Mouse (Mus musculus) urinary bladder, postnatal 14 days (tissue): ENCODE measurements around the gene Tet1.
A peak's percentile ranks its signal among the peaks of the same experiment; 100 is the strongest.
"Not testable (repeated sequence)": the region's sequence is repeated elsewhere in the genome, so short reads cannot be mapped to it uniquely, and the experiment has no call there.

Experiments
- DNase-seq: peaks from one replicate; pipeline ENCODE4 v3.0.0; 2021; ENCODE audit warnings: low spot score

Tet1 gene

DNA sequence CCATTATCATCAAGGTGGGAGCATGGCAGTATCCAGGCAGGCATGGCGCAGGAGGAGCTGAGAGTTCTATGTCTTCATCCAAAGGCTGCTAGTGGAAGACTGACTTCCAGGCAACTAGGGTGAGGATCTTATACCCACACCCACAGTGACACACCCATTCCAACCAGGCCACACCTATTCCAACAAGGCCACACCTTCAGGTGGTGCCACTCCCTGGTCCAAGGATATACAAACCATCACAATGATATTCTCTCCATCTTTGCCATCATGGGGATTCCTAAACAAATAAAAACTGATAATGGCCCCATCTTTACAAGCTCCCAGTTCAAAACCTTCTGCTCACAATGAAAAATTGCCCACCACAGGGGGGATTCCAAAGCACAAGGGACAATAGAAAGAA is at the start of gene Tet1:
Gene Tet1 (minus strand): TSS at position 101 of the 400 bp plus-strand sequence.
- not testable (repeated sequence) for DNase-seq

DNA sequence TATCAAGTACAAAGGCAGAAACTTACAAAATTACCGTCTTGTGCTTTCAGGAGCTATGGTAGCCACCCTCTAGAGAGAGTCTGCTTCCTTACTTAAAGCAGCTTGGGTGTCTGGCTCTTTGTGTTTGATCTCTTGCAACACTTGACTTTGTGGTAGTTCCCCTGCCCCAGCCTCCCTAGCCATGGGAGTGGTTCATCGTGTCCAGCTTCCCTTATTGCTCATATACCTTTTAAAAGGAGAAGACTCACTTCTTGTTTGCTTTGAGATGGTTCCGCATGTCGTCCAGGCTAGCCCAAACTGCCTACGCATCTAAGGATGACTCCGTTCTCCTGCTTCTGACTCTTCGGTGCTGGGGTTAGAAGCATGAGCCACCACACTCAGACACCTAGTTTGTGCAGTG is 39.8 kb upstream of the Tet1 start:
- no peak for DNase-seq

GRCm38 (mm10) chr10:62946738-62947471 is 38.1 kb upstream of the Tet1 start, which contains the start of gene Dna2:
Gene Dna2 (plus strand): TSS chr10:62947026.
- peak; percentile 68 for DNase-seq

DNA sequence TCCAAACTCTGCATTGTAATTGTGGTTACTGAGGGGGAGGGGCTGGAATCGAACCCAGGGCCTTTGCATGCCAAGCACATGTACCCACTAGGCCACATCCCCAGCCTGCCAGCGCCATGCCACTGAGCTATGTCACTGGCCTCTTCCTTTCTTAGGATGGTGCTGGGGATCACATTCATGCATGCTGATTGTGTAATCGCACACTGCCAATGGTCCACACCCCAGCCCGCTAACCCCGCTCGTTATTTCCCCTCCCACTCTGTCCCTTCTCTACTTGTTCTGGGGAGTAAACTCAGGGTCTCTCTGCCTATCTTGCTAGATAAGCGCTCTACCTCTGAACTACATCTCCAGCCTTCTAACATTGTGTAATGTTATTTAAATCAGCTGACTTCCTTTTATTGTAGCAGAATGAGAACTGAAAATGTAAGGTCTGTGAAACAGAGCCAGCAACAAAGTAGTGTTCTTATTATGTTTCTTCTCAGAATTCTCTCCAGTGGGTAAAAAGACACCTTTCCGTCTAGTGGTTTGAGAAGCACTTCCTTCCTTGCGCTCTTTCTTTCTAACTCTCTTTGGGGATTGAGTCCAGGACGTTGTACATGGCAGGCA is 36.3 kb upstream of the Tet1 start:
- no peak for DNase-seq

GRCm38 (mm10) chr10:62932381-62932780 is 23.6 kb upstream of the Tet1 start:
- no peak for DNase-seq

GRCm38 (mm10) chr10:62924096-62924635 is 15.4 kb upstream of the Tet1 start:
- DNase-seq: no peak

- DNase-seq: no peak
Observed at GRCm38 (mm10) chr10:62920766-62921156, 12.0 kb upstream of the Tet1 start.

DNA sequence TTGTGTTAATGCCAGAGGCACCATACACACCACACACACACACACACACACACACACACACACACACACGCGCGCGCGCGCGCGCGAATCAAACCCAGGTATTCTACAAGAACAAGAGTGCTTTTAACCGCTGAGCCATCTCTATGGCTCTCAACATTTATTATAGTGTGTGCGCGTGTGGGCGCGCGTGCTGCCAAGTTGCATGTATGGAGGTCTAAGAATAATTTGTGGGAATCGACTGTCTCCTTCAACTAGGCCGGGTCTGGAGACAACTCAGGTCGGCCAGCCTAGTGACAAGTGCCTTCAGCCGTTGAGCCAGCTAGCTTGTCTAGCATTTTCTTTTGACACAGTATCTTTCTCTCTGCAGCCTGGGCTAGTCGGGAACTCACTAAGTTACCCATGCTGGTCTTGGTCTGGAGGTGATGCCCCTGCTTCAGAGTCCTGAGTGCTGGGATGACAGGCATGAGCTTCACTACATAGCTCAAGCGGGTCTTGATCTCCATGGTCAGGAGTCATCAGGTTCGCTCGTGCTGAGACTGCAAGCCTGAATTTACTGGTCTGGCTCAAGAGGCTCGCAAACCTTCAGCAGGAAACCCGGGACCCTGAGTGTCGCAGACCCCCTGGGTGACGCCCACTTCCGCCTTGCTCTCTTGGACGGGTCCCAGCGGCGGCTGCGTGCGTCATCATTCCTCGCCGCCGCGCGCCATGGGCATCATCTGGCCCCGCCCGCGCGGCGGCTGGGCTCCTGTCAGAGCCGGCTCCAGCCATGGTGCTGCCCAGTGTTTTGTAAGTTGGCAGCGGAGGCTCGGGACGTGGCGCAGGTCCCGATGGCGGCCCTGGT is 11.3 kb upstream of the Tet1 start, which contains the start of gene Slc25a16:
Gene Slc25a16 (plus strand): TSS at position 709 of the 841 bp plus-strand sequence.
- peak; percentile 91 for DNase-seq

DNA sequence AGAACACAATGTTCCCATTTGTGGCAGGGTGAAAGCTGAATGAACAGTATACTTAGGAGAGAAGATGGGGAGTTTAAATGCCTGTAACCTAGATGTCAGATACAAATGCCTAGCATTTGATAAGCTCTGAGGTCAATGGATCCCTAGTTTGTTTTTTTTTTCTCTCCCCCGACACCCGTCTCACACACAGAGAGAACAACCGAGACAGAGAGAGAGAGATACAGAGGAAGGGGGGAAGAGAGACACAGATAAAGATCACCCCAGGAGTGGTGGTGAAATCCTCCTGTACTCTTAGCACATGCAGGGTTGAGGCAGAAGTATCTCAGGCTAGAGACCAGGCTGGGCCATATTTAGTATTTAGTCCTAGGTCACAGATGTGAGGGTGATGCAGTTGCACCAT is 10.2 kb upstream of the Tet1 start:
- DNase-seq: no peak

DNA sequence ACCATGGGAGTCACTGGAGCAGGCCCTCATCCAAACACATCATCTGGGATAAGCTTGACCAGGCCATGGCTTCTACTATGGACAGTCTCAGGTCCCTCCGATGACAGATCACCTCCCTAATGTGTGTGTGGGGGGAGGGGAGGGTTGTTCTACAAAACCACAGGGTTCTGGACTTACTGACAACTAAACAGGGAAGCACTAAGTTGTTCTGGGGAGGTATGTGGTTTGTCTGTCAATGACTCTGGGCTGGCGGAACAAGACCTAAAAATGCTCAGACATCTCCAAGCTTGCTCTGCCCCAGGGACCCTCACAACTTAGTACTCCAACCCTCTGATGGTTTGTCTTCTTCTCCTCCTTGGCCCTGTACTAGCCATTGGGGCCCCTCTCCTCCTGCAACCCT is 2.3 kb upstream of the Tet1 start:
- DNase-seq: no peak

DNA sequence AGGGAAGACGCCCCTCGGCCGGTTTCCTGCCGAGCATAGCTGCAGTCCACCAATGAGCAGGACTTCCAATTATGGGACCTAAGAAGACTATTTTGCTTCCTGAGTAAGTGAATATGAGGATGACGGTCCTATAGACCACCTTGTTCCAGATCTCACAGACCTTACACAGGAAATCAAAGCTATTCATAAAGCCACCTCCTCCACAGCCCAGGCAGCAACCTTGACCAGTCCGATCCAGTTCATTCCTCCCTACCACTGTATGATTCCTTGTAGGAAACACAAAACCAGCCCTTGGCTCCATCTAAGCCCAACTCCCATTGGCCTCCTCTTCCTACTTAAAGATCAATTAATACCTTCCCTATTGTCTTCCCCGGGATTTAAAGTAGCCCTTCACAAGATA is 2.5 kb downstream of the Tet1 start:
- DNase-seq: no peak

DNA sequence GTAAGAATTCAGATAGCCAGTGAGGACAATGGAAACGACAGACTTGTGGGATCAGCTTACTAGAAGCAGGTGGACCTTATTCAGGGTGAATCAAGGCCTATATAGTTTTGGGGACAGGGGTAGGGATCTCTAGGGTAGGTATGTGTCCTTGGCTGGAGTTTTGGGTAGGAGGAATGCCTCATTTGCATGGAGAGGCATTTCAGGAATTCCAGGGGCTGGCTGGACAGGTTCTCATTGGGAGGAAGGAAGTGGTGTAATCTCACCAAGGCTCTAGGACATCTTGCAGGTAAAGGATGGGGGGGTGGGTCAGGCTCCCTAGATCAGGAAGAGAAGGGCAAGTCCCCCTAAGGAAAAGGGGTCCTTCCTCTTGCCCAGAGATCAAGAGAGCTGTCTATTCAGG is 6.0 kb downstream of the Tet1 start:
- no peak for DNase-seq

DNA sequence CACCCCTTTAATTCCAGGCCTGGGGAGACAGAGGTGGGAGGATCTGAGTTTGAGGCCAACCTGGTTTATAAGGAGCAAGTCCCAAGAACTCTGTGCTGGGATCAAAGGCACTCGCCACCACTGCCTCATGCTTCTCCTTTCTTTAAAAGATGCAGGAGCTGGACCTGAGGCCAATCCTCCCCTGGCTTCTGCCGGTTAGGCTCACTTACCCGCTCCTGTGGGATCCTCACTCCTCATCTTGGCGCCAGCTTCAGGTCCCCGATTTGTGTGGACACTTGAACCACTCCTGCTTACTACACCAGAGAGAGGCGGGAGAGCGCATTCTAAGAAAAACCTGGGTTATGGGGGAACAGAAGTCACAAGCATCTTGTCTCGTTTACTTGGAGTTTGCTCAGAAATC is 7.0 kb downstream of the Tet1 start:
- no peak for DNase-seq

DNA sequence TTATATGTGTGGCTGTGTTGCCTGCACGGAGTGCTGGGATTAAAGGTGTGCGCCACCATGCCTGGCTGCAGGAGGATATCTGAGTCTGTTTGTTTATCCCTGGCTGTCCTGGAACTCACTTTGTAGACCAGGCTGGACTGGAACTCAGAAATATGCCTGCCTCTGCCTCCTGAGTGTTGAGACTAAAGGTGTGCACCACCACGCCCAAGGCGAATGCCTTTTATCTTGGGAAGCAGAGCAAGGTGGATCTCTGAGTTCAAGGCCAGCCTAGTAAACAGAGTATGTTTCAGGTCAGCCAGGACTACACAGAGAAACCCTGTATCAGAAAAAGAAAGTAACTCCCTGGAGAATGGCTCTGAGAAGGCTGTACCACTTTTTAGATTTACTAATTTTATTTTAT is 8.7 kb downstream of the Tet1 start:
- DNase-seq: no peak

GRCm38 (mm10) chr10:62898061-62898460 is 10.7 kb downstream of the Tet1 start:
- DNase-seq: no peak

DNA sequence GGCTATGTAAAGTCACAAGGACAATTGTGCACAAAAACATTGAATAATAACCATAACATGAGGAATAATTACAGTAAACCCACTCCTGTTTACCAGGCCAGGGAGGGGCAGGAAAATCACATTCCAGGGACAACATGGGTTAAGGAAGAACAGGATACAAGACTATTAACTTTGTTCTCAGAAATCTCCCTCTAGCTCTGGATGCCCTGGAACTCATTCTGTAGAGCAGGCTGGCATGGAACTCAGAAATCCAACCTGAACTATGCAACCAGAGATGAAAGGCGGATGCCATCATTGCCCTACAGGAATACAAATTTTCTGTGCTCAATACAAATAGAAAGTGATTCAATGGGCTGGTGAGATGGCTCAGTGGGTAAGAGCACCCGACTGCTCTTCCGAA is 11.4 kb downstream of the Tet1 start:
- DNase-seq: no peak

DNA sequence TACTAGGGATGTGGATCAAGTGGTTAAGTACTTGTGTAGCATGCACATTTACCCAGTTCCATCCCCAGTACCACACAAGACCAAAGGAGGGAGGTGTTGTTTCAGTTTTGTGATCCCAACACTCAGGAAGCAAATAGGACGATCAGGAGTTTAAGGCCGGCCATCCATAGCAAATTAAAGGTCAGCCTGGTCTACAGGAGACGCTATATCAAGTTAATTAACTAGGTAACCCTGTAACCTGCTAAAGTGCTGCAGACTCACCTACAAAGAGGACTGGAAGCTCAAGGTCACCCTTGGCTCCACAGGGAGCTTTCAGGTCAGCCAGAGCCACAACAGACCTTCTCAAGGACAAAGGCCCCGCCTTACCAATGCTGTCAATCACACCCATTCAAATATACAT is 12.0 kb downstream of the Tet1 start:
- no peak for DNase-seq

GRCm38 (mm10) chr10:62896035-62896434 is 12.8 kb downstream of the Tet1 start:
- no peak for DNase-seq

- DNase-seq: no peak
Observed at GRCm38 (mm10) chr10:62895386-62895785, 13.4 kb downstream of the Tet1 start.

GRCm38 (mm10) chr10:62894447-62894846 is 14.3 kb downstream of the Tet1 start:
- DNase-seq: no peak

GRCm38 (mm10) chr10:62893356-62893884 is 15.4 kb downstream of the Tet1 start:
- no peak for DNase-seq

DNA sequence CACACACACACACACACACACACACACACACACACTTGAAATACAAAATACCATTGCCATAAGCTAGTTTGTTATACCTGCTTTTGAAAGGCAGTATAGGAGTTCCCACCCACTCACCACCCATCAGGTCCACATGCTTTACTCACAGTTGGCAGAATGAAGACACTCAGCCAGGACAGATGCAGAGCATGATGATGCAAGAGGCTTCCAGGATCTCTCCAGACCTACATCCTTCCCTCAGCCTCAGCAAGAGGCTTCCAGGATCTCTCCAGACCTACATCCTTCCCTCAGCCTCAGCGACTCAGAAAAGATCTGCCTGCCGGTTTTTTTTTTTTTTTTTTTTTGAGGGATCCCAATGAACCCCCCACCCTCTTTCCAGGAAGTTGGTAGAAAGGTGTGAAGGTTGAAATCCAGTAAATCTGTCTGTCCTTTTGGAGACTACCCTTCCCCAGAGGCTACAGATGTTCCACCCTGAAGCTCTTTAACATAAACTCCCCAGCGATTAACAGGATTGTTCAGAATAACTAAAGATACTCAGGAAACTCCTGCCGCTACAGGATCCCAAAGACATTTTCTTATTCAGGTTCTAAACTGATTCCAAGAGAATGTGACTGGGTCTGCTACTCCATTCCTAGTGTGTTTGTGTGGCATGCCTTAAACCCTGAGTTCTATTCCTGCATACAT is 16.1 kb downstream of the Tet1 start:
- DNase-seq: no peak
